Mouse (Mus musculus): ENCODE measurements around the gene Rtn4rl1.

Gene Rtn4rl1

GRCm38 (mm10) chr11:75249588-75249987 is 56.0 kb downstream of the Rtn4rl1 start:
- no peak for DNase-seq (ENCODE audit: extremely low spot score, low spot score)

DNA sequence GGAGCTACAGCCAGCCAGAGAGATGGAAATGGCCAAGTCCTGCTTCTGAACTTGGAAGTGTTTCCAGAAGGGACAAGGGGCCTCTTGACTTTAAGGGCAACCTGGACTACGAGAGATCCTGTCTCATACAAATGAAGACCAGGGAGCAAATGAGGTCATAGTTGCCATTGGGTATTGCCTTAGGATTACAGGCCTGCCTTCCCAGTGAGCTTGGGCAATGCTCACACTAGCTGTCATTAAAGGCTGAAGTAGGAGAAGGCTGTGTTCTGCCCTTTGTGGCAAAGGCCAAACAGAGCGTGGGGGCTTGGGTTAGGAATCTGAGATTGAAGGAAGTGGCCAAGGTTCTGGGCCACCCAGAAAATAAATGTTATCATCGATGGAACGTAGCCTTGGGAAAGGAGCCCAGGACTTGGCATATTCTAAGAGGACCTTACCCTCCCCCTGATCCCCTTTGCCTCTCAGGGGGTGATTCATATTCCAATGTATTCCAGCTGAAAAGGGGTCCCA is 57.5 kb downstream of the Rtn4rl1 start:
- DNase-seq (ENCODE audit: extremely low spot score, low spot score): no peak

DNA sequence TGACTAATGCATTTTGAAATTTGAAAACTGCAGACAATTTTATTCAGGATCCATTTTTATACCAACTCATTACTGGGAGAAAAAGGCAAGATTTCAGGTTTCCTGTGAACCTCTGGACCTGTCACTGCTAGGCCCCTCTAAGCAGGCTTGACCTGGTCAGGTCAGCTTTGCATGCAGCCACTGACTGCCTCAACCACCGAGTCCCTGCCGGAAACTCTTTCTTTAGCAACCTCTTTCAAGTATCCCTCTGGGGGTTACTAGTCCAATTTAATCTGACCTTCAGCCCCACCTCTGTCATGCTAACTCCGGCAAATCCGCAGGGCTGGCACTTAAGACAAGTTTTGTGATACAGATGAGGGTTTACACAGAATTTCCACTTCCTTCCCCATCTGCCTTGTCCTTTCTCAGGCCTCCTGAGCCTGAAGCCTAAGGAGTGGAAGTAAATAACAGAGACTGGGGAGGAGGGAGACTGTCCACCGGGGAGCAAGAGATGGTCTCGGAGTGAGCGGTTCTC is 58.0 kb downstream of the Rtn4rl1 start:
- DNase-seq (ENCODE audit: extremely low spot score, low spot score): no peak

DNA sequence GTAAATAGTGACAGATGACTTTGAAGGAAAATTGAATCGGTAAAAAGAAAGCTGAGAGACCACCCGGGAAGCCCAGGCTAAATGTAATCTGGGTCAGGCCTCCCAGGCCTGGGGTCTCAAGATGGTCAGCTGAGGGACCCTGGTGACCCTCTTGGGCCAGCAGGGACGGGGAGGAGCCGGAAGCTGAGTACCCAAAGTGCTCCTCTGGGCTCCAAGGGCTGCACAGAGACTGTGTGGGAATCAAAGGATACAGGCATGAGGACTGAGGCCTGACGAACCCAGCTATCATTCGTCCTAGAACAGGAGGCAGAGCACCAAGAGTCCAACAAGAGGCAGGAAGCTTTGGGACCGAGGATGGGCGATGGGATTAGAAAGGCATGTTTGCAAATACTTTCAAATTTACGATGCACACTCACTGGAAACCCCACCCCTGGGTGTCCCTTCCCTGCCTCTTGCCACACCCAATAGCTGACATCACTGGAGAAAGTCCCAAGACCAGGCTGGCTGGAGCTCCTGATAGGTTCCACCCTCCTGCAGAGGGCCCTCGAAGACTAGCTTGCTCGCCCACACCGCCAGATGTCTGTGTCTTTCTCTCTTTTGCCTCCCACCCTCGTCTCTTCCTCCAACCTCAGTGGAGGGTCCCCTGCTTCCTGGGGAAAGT is 60.8 kb downstream of the Rtn4rl1 start:
- DNase-seq (ENCODE audit: extremely low spot score, low spot score): no peak

GRCm38 (mm10) chr11:75255330-75255729 is 61.7 kb downstream of the Rtn4rl1 start:
- no peak for DNase-seq (ENCODE audit: extremely low spot score, low spot score)

DNA sequence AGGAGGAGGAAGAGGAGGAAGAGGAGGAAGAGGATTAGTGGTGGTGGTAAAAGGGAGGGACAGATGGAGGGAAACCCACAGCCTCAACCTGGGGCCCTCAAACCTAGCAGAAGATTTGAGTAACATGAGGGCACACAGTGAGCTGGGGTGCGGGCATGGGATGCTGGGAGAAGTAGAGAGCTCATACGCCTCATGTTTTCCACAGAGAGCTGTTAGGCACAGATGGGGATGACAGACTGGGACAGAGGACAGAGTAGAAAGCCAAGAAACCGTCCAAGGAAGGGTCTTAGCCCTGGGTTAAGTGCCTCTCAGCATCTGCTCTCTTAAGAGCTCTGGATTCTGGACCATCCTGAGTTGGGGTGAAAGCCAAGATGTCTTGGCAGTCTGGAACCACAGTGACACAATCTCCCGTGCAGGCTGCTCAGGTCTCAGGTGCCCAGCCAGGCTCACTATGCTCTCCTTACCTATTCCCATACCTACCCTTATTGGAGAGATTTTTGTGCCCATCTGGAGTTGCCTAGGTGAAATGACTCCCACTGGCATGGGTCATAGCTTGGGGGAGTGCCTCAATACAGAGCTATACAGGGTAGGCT is 63.6 kb downstream of the Rtn4rl1 start:
- DNase-seq (ENCODE audit: extremely low spot score, low spot score): no peak

DNA sequence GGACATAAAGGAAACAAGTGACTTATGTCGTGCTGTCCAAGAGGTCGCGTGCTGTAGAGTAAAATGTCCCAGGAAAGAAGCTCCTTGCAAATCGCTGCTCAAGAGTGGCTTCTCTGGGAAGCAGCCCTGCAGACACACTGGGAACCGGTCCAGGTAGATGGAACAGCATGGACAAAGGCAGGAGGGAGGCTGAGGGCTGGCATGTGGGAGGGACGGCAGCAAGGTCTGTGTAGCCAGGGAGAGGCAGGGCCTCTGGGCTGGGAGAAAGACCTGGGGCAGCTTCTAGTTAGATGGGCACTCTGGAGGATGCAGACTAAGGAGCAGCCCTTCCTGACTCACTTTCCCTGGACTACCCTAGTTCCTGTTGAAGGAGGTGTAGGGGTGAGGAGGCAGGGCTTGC is 65.8 kb downstream of the Rtn4rl1 start:
- DNase-seq (ENCODE audit: extremely low spot score, low spot score): no peak

DNA sequence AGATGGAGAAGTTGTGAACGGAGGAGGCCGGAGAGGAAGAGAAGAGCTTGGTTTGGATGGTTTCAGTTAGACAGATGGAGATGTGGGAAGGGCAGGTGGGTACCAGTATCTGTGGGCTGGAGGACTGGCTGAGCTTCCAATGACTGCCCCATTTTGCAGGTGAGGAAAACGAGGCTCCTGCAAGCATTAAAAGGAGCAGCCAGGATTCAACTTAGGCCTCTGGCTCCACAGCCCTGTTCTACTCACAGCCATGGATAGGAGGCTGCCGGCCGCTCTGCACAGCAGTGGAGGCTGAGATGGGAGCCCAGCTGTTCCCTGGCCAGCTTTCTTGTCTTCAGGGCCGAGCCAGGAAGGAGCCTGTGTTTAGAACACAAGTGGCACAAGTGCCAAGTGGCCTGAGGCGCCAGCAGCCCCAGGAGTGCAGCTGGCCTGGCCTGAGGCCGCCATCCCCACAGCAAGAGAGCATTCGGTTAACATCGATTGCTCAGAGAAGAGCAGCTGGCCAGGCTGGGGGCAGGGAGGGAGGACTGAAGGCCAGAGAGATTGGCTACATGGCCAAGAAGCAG is 66.5 kb downstream of the Rtn4rl1 start:
- no peak for DNase-seq (ENCODE audit: extremely low spot score, low spot score)

GRCm38 (mm10) chr11:75261016-75261415 is 67.4 kb downstream of the Rtn4rl1 start:
- no peak for DNase-seq (ENCODE audit: extremely low spot score, low spot score)

GRCm38 (mm10) chr11:75261730-75262129 is 68.1 kb downstream of the Rtn4rl1 start:
- no peak for DNase-seq (ENCODE audit: extremely low spot score, low spot score)

GRCm38 (mm10) chr11:75262181-75262580 is 68.6 kb downstream of the Rtn4rl1 start:
- DNase-seq (ENCODE audit: extremely low spot score, low spot score): no peak

GRCm38 (mm10) chr11:75262791-75263190 is 69.2 kb downstream of the Rtn4rl1 start:
- no peak for DNase-seq (ENCODE audit: extremely low spot score, low spot score)

- DNase-seq (ENCODE audit: extremely low spot score, low spot score): no peak
These were observed 69.8 kb downstream of the Rtn4rl1 start for GRCm38 (mm10) chr11:75263274-75263963.

DNA sequence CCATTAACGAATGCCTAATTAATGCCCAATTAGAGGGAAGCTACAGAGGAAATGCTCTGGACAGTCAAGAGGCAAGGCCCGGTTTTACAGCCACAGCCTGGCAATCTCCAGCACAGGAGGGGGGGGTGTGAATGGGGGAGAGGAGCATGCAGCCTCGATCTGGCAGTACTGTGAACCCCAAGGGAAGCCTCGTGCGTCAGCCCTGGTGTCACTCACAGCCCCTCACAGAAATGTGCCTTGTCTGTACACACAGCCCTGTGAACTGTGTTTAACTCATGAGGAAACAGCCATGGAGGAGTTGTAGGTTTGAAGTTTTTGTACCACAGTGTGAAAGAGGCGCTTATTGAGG is 70.4 kb downstream of the Rtn4rl1 start:
- DNase-seq (ENCODE audit: extremely low spot score, low spot score): no peak

DNA sequence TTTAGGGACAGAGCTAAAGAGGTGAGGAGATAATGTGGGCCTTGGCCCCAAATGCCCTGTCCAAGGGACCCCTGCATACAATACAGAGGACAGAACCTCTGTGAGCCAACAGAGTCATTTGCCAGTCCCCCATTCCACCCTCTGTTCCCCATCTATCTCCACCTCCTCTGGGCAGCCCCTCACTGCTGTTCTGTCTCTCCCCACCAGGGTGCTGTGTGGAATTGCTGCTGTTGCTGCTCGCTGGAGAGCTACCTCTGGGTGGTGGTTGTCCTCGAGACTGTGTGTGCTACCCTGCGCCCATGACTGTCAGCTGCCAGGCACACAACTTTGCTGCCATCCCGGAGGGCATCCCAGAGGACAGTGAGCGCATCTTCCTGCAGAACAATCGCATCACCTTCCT is 71.0 kb downstream of the Rtn4rl1 start:
- no peak for DNase-seq (ENCODE audit: extremely low spot score, low spot score)

DNA sequence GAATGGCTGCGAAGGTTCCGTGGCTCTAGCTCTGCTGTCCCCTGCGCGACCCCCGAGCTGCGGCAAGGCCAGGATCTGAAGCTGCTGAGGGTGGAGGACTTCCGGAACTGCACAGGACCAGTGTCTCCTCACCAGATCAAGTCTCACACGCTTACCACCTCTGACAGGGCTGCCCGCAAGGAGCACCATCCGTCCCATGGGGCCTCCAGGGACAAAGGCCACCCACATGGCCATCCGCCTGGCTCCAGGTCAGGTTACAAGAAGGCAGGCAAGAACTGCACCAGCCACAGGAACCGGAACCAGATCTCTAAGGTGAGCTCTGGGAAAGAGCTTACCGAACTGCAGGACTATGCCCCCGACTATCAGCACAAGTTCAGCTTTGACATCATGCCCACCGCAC is 72.0 kb downstream of the Rtn4rl1 start:
- DNase-seq (ENCODE audit: extremely low spot score, low spot score): no peak

GRCm38 (mm10) chr11:75267826-75268281 is 74.3 kb downstream of the Rtn4rl1 start:
- DNase-seq (ENCODE audit: extremely low spot score, low spot score): no peak

DNA sequence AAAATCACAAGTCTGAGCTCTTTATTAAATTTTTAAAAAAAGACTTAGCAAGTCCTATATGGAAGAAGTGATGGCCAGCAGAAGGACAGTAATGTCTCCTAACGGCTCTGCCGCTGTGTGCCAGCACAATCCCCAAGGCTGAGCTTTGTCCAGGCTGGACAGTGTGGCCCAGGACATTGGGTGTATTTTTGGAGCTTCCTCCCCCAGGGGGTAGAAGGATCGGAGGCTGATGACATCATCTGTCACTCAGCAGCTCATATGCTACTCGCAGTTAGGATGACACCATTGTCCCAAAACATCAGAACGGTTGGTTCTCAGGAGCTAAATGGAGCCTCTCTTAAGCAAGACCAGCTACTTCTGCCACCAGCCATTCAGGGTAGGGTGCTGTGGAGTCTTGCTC is 74.9 kb downstream of the Rtn4rl1 start:
- no peak for DNase-seq (ENCODE audit: extremely low spot score, low spot score)

- DNase-seq (ENCODE audit: extremely low spot score, low spot score): no peak
These were observed 75.6 kb downstream of the Rtn4rl1 start for GRCm38 (mm10) chr11:75269213-75269612.

- no peak for DNase-seq (ENCODE audit: extremely low spot score, low spot score)
These were observed 76.8 kb downstream of the Rtn4rl1 start for GRCm38 (mm10) chr11:75270276-75270984.

- no peak for DNase-seq (ENCODE audit: extremely low spot score, low spot score)
These were observed 77.4 kb downstream of the Rtn4rl1 start for GRCm38 (mm10) chr11:75270985-75271434.
